Mouse (Mus musculus) bone marrow, adult 2 months (tissue): ENCODE measurements around the gene Arhgap30.

Experiments used
- CTCF ChIP-seq: fragments of 200-500 bp; IDR thresholded peaks from 2 replicates; pipeline ENCODE4 v1.5.1; 2011; ENCODE audit warnings: low read length, control low read depth; ENCODE audit not compliant: control insufficient read depth, insufficient read depth
- POLR2A ChIP-seq: fragments of 200-500 bp; IDR thresholded peaks from 2 replicates; pipeline ENCODE4 v1.6.1; 2011; ENCODE audit warnings: low read depth, mild to moderate bottlenecking, control low read depth, low read length, borderline replicate concordance; ENCODE audit not compliant: control insufficient read depth

GRCm38 (mm10) chr1:171425126-171425525 is 36.4 kb downstream of the Arhgap30 start:
- no peak for TF ChIP-seq POLR2A
- no peak for TF ChIP-seq CTCF
